Mouse (Mus musculus): ENCODE results near the gene Abl1. TPM values are rescaled to one million over a fixed set of nuclear protein-coding genes. Genes with fewer than 3 reads are reported as not detected.

Abl1 gene
- polyA plus RNA-seq, 1 experiment from 2014 or later = 53.2 TPM

DNA sequence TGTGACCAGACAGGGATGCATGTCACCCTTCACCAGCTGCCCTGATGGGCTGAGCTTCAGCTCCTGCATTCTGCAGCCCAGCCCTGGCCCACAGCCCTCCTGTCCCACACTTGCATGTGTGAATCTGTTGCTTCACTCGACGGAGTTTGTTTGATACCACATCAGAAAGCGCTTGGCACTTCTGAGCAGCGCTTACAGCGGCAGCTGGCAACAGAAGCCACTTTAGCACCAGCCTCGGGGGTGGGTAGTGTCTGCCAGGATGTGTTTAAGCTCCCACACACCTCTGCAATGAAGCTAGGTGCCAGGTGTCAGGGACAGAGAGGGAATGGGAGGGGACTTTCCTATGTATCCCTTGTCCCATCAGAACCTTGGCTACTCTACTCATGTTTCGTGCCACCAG is 126.5 kb downstream of the Abl1 start:
- Histone ChIP-seq H3K27me3 (no peaks in the 10 kb centered on the region), H3K27ac (no peak overlapping the region), H3K4me1 (peaks cover 12% of the 10 kb centered on the region), H3K36me3 (no peaks in the 10 kb centered on the region), H3K9me3 (no peaks in the 10 kb centered on the region), H3K9ac (no peak overlapping the region), H3K4me3 (no peak overlapping the region), H3K4me2 (no peak overlapping the region)
- 77% methylated on average over 7 of the region's 7 CpGs for WGBS
- ATAC-seq (ENCODE audit: insufficient number of reproducible peaks, insufficient read depth, low FRiP score, low TSS enrichment, low read depth) = no peak

- ATAC-seq (ENCODE audit: insufficient number of reproducible peaks, insufficient read depth, low FRiP score, low TSS enrichment, low read depth) = no peak
Measured at GRCm38 (mm10) chr2:31815367-31815766, 127.2 kb downstream of the Abl1 start.

DNA sequence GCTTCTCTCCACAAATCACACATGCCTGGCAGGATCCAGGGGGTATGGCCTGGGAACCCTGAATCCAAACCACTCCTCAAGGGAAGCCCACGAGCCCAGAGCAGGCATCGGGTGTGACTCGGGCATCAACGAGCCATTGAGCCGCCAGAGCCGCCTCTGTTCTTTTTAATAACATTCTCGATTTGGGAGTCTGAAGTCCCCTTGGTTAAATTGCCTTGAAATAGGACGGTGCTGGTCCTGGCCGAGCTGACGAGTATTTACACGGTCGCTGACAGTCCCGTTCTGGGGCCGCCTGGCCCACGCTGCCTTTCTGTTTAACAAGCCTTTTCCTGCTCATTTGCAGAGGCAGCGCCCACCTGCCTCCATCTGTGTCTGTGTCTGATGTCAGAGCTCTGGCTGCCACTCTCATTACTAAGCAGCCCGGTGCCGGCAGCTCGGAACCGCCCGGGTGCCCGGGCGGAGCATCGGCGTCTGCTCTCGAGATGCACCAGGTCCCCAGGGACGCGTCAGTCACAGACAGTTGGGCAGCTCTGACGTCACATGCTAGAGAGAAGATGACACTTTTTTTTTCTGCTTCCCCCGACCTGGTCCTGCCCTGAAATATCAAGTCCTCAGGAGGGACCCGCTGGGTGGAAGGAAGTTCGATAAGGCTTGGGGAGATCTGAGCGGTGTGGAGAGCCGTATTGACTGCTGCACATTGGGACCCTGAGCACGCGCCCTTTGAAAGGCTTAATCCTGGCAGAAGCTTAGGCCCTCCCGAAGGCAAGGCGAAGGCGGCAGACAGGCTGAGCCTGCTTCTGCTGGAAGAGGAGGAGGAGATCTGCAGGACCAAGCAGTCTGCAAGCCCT is 134.6 kb downstream of the Abl1 start:
- H3K4me3 ChIP-seq = peak overlapping the region; percentile 22
- H3K4me1 ChIP-seq = peaks cover 28% of the 10 kb centered on the region
- peak overlapping the region; percentile 54 for H3K4me2 ChIP-seq
- H3K27me3 ChIP-seq = peaks cover 33% of the 10 kb centered on the region
- H3K27ac ChIP-seq = no peak overlapping the region
- no peak for ATAC-seq (ENCODE audit: insufficient number of reproducible peaks, insufficient read depth, low FRiP score, low TSS enrichment, low read depth)
- H3K9me3 ChIP-seq = no peaks in the 10 kb centered on the region
- no peaks in the 10 kb centered on the region for H3K36me3 ChIP-seq
- H3K9ac ChIP-seq = 0 out of 2 replicates have a peak overlapping the region, but pooled peaks have one; percentile 49
- WGBS = 19% methylated on average over 39 of the region's 39 CpGs

More at GRCm38 (mm10) chr2:31815367-31815766, 127.2 kb downstream of the Abl1 start:
- H3K27me3 ChIP-seq = no peaks in the 10 kb centered on the region
- H3K36me3 ChIP-seq = no peaks in the 10 kb centered on the region
- no peak overlapping the region for H3K4me2 ChIP-seq
- no peak overlapping the region for H3K9ac ChIP-seq
- whole genome bisulfite sequencing = 17% methylated on average over 5 of the region's 5 CpGs
- no peak overlapping the region for H3K27ac ChIP-seq
- H3K9me3 ChIP-seq = no peaks in the 10 kb centered on the region
- no peak overlapping the region for H3K4me3 ChIP-seq
- peaks cover 5% of the 10 kb centered on the region for H3K4me1 ChIP-seq

DNA sequence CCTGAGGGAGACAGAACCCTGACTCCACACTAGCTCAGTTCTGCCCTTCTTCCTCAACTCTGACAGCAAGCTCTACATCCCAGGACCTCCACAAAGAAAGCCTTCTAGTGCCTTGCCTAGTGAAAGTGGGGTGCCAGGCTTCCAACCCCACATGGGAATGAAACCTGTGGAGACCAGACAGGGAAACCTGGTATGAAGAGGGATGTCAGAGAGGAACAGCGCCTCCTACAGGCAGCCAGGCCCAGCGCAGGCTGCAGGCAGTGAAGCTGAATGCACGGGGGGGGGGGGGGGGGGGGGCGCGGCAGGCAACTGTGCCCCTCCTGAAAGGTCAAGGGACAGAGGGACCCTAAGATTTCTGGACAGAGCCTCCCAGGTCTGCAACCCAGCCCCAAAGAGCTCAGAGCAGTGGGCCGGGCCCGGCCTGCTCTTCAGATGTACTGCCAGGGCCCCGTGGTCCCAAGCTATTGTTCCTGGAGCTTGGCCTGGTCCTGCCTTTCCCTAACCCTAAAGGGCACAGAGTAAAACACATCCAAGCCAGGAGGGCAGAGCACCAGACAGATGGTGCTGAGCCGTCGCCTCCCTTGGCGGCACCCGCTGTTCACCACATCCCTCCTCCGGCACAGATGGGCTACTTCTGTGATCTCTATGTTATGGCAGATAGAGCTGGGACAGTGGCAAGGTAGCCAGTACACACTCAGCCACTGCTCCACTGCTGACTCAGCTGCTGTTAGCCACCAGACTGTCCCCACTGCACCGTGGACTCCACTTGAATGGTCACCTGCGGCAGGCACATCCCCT is 136.0 kb downstream of the Abl1 start:
- peaks cover 33% of the 10 kb centered on the region for H3K27me3 ChIP-seq
- H3K4me1 ChIP-seq = peaks cover 35% of the 10 kb centered on the region
- 73% methylated on average over 12 of the region's 15 CpGs for WGBS
- H3K9me3 ChIP-seq = no peaks in the 10 kb centered on the region
- no peak overlapping the region for H3K4me3 ChIP-seq
- H3K27ac ChIP-seq = no peak overlapping the region
- no peak for ATAC-seq (ENCODE audit: insufficient number of reproducible peaks, insufficient read depth, low FRiP score, low TSS enrichment, low read depth)
- H3K36me3 ChIP-seq = no peaks in the 10 kb centered on the region
- H3K4me2 ChIP-seq = no peak overlapping the region
- H3K9ac ChIP-seq = no peak overlapping the region

DNA sequence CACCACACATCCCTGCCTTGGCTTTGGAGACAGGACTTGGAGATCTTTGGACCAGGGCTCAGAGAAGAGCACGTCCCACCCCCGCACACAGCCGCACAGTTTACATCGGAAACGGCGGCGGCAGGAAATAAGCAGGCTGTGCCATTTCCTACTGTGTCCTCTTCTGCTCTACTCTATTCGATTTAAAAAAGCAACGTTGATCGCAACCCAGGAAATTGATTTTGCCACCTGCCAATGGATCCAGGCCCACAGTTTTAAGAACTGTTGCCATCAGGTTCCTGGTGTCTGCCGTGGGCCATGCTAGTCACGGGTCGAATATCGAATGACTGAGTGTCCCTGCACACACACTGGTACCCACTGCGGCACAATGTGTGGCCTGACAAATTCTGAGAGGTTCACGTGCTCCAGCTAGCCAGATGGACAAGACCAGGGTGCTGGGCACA is 137.3 kb downstream of the Abl1 start:
- H3K4me2 ChIP-seq = no peak overlapping the region
- ATAC-seq (ENCODE audit: insufficient number of reproducible peaks, insufficient read depth, low FRiP score, low TSS enrichment, low read depth) = no peak
- peaks cover 35% of the 10 kb centered on the region for H3K4me1 ChIP-seq
- no peaks in the 10 kb centered on the region for H3K9me3 ChIP-seq
- peaks cover 33% of the 10 kb centered on the region for H3K27me3 ChIP-seq
- peak overlapping the region; percentile 32; the same call in 1 of the 2 replicates for H3K9ac ChIP-seq
- no peak overlapping the region for H3K27ac ChIP-seq
- H3K36me3 ChIP-seq = no peaks in the 10 kb centered on the region
- H3K4me3 ChIP-seq = no peak overlapping the region
- 79% methylated on average over 16 of the region's 16 CpGs for WGBS

GRCm38 (mm10) chr2:31826094-31827085 is 138.2 kb downstream of the Abl1 start:
- 84% methylated on average over 14 of the region's 14 CpGs for WGBS
- H3K9ac ChIP-seq = peak overlapping the region; percentile 32; the same call in 1 of the 2 replicates
- peaks cover 30% of the 10 kb centered on the region for H3K27me3 ChIP-seq

DNA sequence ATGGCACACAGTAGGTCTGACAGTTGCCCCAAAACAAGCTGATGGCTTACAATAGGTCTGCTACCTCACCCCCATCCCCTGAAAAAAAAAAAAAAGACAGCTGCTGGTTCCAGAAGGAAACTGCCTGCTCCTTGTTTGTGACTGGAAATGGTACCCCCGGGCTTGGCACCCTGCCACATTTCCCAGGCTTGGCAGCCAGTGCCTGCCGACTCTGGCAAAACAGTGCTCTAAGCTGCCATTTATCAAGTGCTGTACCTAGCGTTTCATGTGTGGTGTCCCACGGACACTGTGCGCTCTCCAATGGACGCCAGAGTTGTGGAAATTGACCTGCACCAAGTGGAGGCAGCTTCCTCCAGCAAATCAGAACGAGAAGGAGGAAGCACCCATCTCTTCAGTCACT is 139.7 kb downstream of the Abl1 start:
- peaks cover 16% of the 10 kb centered on the region for H3K27me3 ChIP-seq
- H3K4me1 ChIP-seq = peaks cover 27% of the 10 kb centered on the region
- no peaks in the 10 kb centered on the region for H3K9me3 ChIP-seq
- peak overlapping the region; percentile 35; the same call in 1 of the 2 replicates for H3K4me2 ChIP-seq
- no peak overlapping the region for H3K9ac ChIP-seq
- no peak for ATAC-seq (ENCODE audit: insufficient number of reproducible peaks, insufficient read depth, low FRiP score, low TSS enrichment, low read depth)
- no peak overlapping the region; the same call in 1 of the 2 replicates for H3K27ac ChIP-seq
- H3K36me3 ChIP-seq = no peaks in the 10 kb centered on the region
- 45% methylated on average over 7 of the region's 7 CpGs for WGBS
- H3K4me3 ChIP-seq = no peak overlapping the region

More at GRCm38 (mm10) chr2:31826094-31827085, 138.2 kb downstream of the Abl1 start:
- no peak overlapping the region for H3K27ac ChIP-seq
- H3K4me3 ChIP-seq = no peak overlapping the region
- no peak for ATAC-seq (ENCODE audit: insufficient number of reproducible peaks, insufficient read depth, low FRiP score, low TSS enrichment, low read depth)
- H3K36me3 ChIP-seq = no peaks in the 10 kb centered on the region
- no peaks in the 10 kb centered on the region for H3K9me3 ChIP-seq
- H3K4me1 ChIP-seq = peaks cover 35% of the 10 kb centered on the region
- H3K4me2 ChIP-seq = no peak overlapping the region

DNA sequence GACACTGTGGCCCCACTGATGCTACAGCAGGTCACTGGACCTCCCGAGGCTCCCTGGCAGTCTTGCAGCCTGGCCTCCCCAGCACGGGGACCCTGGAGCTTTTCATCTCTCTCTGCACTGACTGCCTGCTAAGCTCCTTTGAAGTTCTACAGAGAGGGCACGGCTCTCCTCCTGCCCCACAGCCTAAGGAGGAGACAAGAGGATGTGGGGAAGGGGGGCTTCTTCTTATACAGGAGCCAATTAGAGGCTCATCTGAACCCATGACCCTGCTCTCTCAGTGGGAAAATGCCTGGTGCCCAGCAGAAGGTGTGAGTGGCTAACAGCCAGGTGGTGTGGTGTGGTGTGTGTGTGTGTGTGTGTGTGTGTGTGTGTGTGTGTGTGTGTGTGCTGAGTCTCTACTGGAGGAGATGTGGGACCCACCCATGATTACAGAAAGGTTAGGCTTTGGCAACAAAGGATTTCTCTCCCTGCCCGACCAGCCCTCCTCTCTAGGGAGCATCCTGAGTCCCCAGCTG is 140.2 kb downstream of the Abl1 start:
- peaks cover 11% of the 10 kb centered on the region for H3K27me3 ChIP-seq
- 8% methylated on average over 4 of the region's 4 CpGs for WGBS
- H3K36me3 ChIP-seq = no peaks in the 10 kb centered on the region
- H3K4me3 ChIP-seq = no peak overlapping the region
- ATAC-seq (ENCODE audit: insufficient number of reproducible peaks, insufficient read depth, low FRiP score, low TSS enrichment, low read depth) = no peak
- H3K9me3 ChIP-seq = no peaks in the 10 kb centered on the region
- H3K27ac ChIP-seq = no peak overlapping the region; the same call in 1 of the 2 replicates
- H3K4me1 ChIP-seq = peaks cover 26% of the 10 kb centered on the region
- peak overlapping the region; percentile 35; the same call in 1 of the 2 replicates for H3K4me2 ChIP-seq
- no peak overlapping the region for H3K9ac ChIP-seq

- no peak overlapping the region for H3K4me3 ChIP-seq
- H3K4me1 ChIP-seq = peaks cover 12% of the 10 kb centered on the region; the same call in 1 of the 2 replicates
- no peak overlapping the region for H3K4me2 ChIP-seq
- no peak overlapping the region for H3K27ac ChIP-seq
- H3K36me3 ChIP-seq = no peaks in the 10 kb centered on the region
- no peak overlapping the region for H3K9ac ChIP-seq
- no peaks in the 10 kb centered on the region for H3K9me3 ChIP-seq
- no peak for ATAC-seq (ENCODE audit: insufficient number of reproducible peaks, insufficient read depth, low FRiP score, low TSS enrichment, low read depth)
- peaks cover 27% of the 10 kb centered on the region for H3K27me3 ChIP-seq
- WGBS = 52% methylated on average over 10 of the region's 10 CpGs
Measured at GRCm38 (mm10) chr2:31836091-31836490, 147.9 kb downstream of the Abl1 start.

DNA sequence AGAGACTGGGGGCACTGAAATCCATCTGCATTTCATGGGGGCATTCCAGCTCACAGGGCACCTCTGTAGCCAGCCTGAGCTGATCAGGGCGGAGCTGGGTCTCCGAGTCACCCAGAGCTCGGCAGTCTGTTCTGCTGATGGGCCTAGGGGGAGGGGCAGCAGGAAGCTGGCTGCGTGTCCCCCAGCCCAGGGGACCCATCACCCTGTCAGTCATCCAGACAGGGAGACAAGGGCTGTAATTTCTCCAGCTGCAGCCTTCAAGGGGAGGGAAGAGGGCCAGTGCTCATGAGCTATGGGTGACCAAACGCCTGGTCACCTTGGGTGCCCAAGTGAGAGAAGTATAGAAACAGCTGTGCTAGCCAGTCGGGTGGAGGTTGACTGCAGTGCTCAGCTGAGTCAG is 148.8 kb downstream of the Abl1 start:
- no peaks in the 10 kb centered on the region for H3K36me3 ChIP-seq
- ATAC-seq (ENCODE audit: insufficient number of reproducible peaks, insufficient read depth, low FRiP score, low TSS enrichment, low read depth) = no peak
- H3K27ac ChIP-seq = no peak overlapping the region
- no peaks in the 10 kb centered on the region for H3K9me3 ChIP-seq
- no peak overlapping the region for H3K4me2 ChIP-seq
- peaks cover 33% of the 10 kb centered on the region for H3K27me3 ChIP-seq
- WGBS = 23% methylated on average over 6 of the region's 6 CpGs
- H3K9ac ChIP-seq = no peak overlapping the region
- H3K4me1 ChIP-seq = peaks cover 12% of the 10 kb centered on the region; the same call in 1 of the 2 replicates
- H3K4me3 ChIP-seq = no peak overlapping the region
